Mouse (Mus musculus) embryonic facial prominence, embryonic 12.5 days (tissue): ENCODE measurements around the gene Atcay. TPM values are rescaled to one million over a fixed set of nuclear protein-coding genes. Genes with fewer than 3 reads are reported as not detected.
"Not testable (repeated sequence)": the region's sequence is repeated elsewhere in the genome, so short reads cannot be mapped to it uniquely, and the experiment has no call there.

Source experiments
- ATAC-seq: fragments of 200-750 bp; cut with Nextera tagmentation; 2 replicates; pipeline ENCODE4 v1.8.0; 2017; ENCODE audit not compliant: insufficient number of reproducible peaks, insufficient read depth, low FRiP score, low TSS enrichment
- H3K27ac ChIP-seq: fragments of 300-500 bp; sonication (generic); 2 replicates; pipeline ENCODE4 v1.5.1; 2016; ENCODE audit warnings: mild to moderate bottlenecking
- H3K27me3 ChIP-seq: fragments of 300-500 bp; sonication (generic); 2 replicates; pipeline ENCODE4 v1.6.1; 2016; ENCODE audit warnings: mild to moderate bottlenecking, moderate library complexity
- H3K36me3 ChIP-seq: fragments of 300-500 bp; sonication (generic); 2 replicates; pipeline ENCODE4 v1.6.1; 2016; ENCODE audit warnings: mild to moderate bottlenecking
- H3K4me1 ChIP-seq: fragments of 300-500 bp; sonication (generic); 2 replicates; pipeline ENCODE4 v1.6.1; 2016
- H3K4me2 ChIP-seq: fragments of 300-500 bp; sonication (generic); replicated peaks from 2 replicates; pipeline ENCODE4 v1.6.1; 2016; ENCODE audit warnings: mild to moderate bottlenecking, moderate library complexity
- H3K4me3 ChIP-seq: fragments of 300-500 bp; sonication (generic); 2 replicates; pipeline ENCODE4 v1.5.1; 2016; ENCODE audit warnings: mild to moderate bottlenecking
- H3K9ac ChIP-seq: fragments of 300-500 bp; sonication (generic); 2 replicates; pipeline ENCODE4 v1.6.1; 2016; ENCODE audit warnings: mild to moderate bottlenecking, moderate library complexity
- H3K9me3 ChIP-seq: fragments of 300-500 bp; sonication (generic); 2 replicates; pipeline ENCODE4 v1.6.1; 2016; ENCODE audit warnings: mild to moderate bottlenecking, moderate library complexity
- WGBS: fragments of 180-500 bp; shearing (Covaris S2); methylation state at CpG from one replicate; pipeline ENCODE4 v1.1.7; 2016; 5-methylcytosine and 5-hydroxymethylcytosine counted together
- polyA plus RNA-seq: library from polyadenylated mRNA; unstranded; fragments of >200 nt; fragmentation: Nextera tagmentation; extraction: Ambion mirVana; gene quantifications from 2 replicates; pipeline ENCODE4 v1.2.1, GENCODE M21; 2016

The Atcay gene
- polyA plus RNA-seq, 1 experiment from 2014 or later = 3.0 TPM

DNA sequence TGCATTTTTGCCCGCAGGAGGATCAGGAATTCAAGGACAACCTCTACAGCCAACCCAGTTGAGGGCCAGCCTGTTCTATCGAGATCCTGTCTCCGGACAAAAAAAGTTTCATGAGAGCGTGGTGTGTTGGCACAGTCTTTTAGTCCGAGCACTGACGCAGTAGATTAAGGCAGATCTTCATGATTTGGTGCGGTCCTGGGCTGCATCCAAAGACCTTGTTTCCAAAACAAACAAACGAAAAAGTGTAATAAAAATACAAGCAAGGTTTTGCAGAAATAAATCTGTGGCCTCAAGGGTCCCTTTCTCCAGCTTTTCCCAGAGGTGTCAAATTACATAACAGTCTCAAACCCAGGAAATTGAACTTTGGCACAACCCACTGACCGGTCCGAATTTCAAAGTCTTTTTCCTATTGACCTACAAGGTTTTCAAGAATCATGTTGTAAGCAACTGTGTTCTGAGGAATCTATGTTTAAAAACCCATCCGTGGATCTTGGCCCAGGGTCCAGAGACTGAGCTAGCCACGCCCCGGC lies 54.6 kb downstream of the Atcay start:
- ATAC-seq = peak; percentile 7; the same call in 1 of the 2 replicates
- H3K4me2 ChIP-seq = peak overlapping the region; percentile 42
- no peaks in the 10 kb centered on the region for H3K27me3 ChIP-seq
- H3K27ac ChIP-seq = peak overlapping the region; percentile 90
- peaks cover 32% of the 10 kb centered on the region for H3K4me1 ChIP-seq
- H3K36me3 ChIP-seq = peaks cover 35% of the 10 kb centered on the region
- H3K9me3 ChIP-seq = no peaks in the 10 kb centered on the region
- peak overlapping the region; percentile 84 for H3K4me3 ChIP-seq
- H3K9ac ChIP-seq = 0 out of 2 replicates have a peak overlapping the region, but pooled peaks have one; percentile 3
- 6% methylated on average over 13 of the region's 13 CpGs for WGBS

DNA sequence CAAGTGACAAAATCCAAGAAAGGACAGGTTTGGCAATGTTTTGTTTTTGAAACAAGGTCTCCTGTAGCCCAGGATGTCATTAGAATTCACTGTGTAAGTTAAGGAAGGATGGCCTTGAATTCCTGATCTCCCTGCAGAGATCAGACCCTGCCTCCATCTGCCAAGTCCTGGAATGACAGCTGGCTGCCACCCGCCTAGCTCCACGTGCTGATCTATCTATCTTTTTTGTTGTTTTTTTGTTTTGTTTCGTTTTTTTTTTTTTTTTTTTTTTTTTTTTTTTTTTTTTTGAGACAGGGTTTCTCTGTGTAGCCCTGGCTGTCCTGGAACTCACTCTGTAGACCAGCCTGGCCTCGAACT lies 55.3 kb downstream of the Atcay start:
- not testable (repeated sequence) for H3K4me3 ChIP-seq, ATAC-seq, H3K27me3 ChIP-seq, H3K9ac ChIP-seq, H3K9me3 ChIP-seq
- H3K27ac ChIP-seq = peak overlapping the region; percentile 90
- 6% methylated on average over 4 of the region's 4 CpGs for WGBS
- H3K36me3 ChIP-seq = peaks cover 29% of the 10 kb centered on the region
- peak overlapping the region; percentile 66; the same call in 1 of the 2 replicates for H3K4me2 ChIP-seq
- peaks cover 29% of the 10 kb centered on the region for H3K4me1 ChIP-seq

DNA sequence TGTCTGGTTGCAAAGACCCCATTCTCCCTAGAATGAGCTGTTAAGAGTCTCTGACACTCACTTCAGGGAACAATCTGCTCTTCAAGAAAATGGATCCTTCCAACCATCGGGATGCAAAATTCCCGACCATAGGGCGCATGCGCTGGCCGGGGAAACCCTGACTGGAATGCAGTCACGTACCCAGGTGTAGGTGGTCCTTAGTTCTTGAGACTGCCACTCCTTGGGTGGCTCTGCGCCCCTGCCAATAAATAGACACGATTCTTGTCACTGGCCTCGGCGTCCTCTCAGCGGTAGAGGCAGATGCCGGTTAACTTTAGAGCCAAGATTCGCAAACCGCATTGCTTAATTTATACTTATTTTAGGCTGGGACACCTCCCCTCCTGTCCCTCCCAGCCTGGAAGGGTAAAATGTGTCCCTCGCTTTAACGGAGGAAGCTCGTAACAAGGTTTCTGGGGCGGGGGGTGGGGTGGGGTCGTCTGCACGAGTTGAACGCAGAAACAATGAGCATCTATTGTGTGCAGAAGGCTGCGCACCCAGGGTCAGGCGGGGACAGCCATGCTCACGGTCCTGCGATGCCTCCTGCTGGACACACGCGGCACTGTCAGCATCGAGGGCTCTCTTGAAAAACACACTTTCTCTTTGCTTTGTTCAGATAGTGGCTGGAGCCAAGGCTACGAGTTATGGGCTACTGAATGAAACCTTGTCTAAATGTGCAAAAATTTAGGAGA lies 55.9 kb downstream of the Atcay start:
- H3K9me3 ChIP-seq = no peaks in the 10 kb centered on the region
- no peaks in the 10 kb centered on the region for H3K27me3 ChIP-seq
- ATAC-seq = peak; percentile 18; the same call in 1 of the 2 replicates
- H3K4me3 ChIP-seq = peak overlapping the region; percentile 36
- H3K27ac ChIP-seq = peak overlapping the region; percentile 90
- H3K4me2 ChIP-seq = peak overlapping the region; percentile 66
- peaks cover 28% of the 10 kb centered on the region for H3K4me1 ChIP-seq
- peak overlapping the region; percentile 52 for H3K9ac ChIP-seq
- WGBS = 3% methylated on average over 29 of the region's 29 CpGs
- peaks cover 23% of the 10 kb centered on the region for H3K36me3 ChIP-seq

DNA sequence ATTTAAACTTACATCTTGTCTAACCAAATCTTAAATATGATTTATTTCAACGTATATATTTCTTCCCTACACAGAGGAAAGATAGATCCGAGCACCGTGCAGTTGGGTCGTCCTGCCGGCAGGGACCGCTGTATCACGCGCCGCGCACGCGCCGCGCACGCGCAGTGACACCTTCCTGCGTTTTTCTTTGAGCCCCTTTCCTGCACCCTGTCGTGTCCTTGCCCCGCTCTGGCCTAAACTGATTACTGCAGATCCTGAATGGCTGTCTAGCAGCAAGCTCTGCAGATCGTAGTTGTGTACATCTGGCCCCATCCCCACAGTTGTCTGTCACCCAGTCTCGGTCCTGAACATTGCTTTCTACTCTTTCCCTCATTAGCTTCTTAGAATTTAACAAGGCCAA lies 57.5 kb downstream of the Atcay start:
- peak overlapping the region; percentile 43 for H3K4me2 ChIP-seq
- H3K4me1 ChIP-seq = peaks cover 26% of the 10 kb centered on the region
- 6% methylated on average over 21 of the region's 21 CpGs for WGBS
- H3K9ac ChIP-seq = peak overlapping the region; percentile 33
- H3K36me3 ChIP-seq = peaks cover 7% of the 10 kb centered on the region
- no peak for ATAC-seq
- H3K27me3 ChIP-seq = no peaks in the 10 kb centered on the region
- H3K4me3 ChIP-seq = peak overlapping the region; percentile 17; the same call in 1 of the 2 replicates
- H3K27ac ChIP-seq = peak overlapping the region; percentile 80
- no peaks in the 10 kb centered on the region for H3K9me3 ChIP-seq

DNA sequence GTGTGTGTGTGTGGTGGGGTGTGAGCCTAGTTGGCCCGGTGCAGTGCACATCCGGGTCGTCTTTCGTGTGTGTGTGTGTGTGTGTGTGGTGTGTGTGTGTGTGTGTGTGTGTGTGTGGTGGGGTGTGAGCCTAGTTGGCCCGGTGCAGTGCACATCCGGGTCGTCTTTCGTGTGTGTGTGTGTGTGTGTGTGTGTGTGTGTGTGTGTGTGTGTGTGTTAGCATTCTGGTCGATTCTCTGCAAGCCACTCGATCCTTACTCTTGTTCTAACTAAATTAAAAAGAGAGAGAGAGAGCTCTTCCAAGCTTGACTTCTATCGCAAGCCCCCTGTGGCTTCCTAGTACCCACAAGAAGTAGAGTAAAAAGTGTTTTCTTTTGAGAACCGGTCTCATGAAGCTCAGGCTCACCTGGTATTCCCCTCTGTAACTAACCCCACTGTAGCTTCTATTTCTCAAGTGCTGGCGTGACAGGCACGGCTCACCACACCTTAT lies 61.2 kb downstream of the Atcay start:
- H3K4me2 ChIP-seq = peak overlapping the region; percentile 90
- H3K27ac ChIP-seq, H3K27me3 ChIP-seq, H3K36me3 ChIP-seq, ATAC-seq, H3K9me3 ChIP-seq, H3K9ac ChIP-seq, H3K4me3 ChIP-seq: not testable (repeated sequence)
- WGBS = 43% methylated on average over 11 of the region's 14 CpGs
- H3K4me1 ChIP-seq = peaks cover 25% of the 10 kb centered on the region

DNA sequence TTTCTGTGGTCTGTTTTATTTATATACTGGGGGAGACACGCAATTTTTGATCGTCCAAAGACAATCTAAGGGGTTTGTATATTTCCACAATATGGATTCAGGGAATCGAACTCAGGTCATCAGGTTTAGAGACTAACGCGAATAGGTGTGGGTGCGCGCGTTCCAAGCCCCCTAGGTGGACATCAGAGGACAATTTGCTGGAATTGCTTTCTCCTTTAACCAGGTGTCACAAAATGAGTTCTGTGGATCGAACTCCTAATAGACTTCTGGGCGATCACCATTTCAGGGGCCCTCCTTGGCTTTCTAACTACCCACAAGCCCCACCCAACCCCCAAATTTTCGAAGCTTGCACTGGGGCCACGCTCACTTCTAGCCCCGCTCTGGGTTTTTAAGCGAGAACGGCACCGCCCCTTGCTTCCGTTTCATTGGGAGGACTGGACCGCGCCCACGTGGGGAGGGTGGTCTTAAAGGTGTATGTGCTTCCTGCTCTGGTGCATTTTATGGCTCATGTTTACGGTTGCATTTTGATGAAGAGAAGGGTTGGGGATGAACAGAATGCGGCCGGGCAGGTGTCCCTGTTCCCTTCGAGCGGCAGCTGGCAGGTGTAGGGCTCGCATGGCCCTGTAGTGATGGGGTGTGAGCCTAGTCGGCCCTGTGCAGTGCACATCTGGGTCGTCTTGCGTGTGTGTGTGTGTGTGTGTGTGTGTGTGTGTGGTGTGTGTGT lies 62.0 kb downstream of the Atcay start:
- Histone ChIP-seq H3K4me2 (peak overlapping the region; percentile 90), H3K36me3 (peaks cover 7% of the 10 kb centered on the region), H3K27me3 (no peaks in the 10 kb centered on the region), H3K4me3 (peak overlapping the region; percentile 99), H3K9ac (peak overlapping the region; percentile 55), H3K27ac (peak overlapping the region; percentile 84), H3K4me1 (peaks cover 21% of the 10 kb centered on the region), H3K9me3 (no peaks in the 10 kb centered on the region)
- ATAC-seq = peak; percentile 54
- 2% methylated on average over 29 of the region's 29 CpGs for WGBS

DNA sequence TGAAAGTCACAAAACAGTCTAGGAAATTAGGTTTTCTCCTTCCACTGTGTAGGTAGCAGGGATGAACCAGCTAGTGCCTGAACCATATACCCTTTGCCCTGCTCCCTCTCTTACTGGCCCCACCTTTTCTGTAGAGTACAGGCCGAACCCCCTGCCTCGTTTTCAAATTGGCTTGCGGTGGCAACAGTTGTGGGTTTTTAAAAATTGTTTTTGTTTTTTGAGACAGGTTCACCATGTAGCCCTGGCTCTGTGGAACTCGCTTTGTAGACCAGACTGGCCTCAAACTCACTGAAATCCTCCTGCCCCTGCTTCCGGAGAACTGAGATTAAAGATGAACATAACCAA lies 62.6 kb downstream of the Atcay start:
- Histone ChIP-seq H3K36me3 (peaks cover 12% of the 10 kb centered on the region), H3K4me2 (peak overlapping the region; percentile 90), H3K4me3 (peak overlapping the region; percentile 99), H3K9ac (peak overlapping the region; percentile 55; the same call in 1 of the 2 replicates), H3K9me3 (no peaks in the 10 kb centered on the region), H3K27ac (peak overlapping the region; percentile 84), H3K27me3 (no peaks in the 10 kb centered on the region), H3K4me1 (peaks cover 15% of the 10 kb centered on the region)
- peak; percentile 45 for ATAC-seq
- WGBS = 7% methylated on average over 5 of the region's 5 CpGs

DNA sequence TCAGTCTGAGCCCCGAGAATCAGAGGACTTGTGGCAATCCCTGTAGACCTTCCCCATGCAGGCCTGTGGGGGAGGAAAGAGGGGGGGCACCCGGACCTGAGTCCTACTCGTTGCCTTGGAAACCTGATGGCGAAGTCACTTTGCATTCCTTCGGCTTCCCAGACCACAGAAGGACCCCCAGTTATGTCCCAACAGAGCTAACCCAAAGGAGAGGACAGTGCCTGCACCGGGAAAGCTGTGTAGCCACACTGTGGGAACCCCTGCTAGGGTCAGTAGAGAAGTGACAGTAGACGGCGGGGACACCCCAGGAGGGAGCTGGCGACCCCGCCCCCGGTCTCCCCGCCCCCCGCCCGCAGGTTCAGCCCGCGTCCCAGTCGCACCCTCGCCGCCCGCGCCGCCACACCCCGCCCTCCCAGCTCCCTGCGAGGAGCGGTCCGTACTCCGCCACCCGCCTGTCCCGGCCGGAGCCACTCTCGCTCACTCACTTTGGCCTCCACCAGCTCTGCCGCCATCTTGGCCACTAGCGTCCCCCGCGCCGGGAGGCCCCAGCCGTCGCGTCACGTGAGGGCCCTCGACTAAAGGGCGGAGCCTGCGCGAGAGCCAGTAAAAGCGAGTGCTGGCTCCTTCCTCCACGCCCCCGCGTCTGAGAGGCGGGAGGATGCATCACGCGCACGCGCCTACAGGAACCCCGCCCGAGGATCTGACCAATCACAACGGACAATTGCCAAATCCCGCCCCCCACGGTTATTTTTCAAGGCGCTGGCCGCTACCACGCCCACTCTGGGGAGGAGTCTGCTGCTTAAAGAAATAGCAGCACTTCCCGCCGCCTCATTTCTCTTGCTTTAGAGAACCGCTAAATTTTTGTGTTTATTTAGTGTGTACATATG lies 63.2 kb downstream of the Atcay start, which contains the start of gene Pias4:
Gene Pias4, minus strand, starts transcription at position 724 of the 887 bp plus-strand sequence.
- peaks cover 16% of the 10 kb centered on the region for H3K36me3 ChIP-seq
- H3K4me1 ChIP-seq = peaks cover 15% of the 10 kb centered on the region
- peak within 1 kb of the TSS; percentile 84 for H3K27ac ChIP-seq
- H3K9me3 ChIP-seq = no peaks in the 10 kb centered on the region
- peak within 1 kb of the TSS; percentile 90 for H3K4me2 ChIP-seq
- H3K4me3 ChIP-seq = peak within 1 kb of the TSS; percentile 99
- peak; percentile 70 for ATAC-seq
- peak within 1 kb of the TSS; percentile 88 for H3K9ac ChIP-seq
- no peaks in the 10 kb centered on the region for H3K27me3 ChIP-seq
- under 1% methylated on average over 64 of the region's 64 CpGs for WGBS

DNA sequence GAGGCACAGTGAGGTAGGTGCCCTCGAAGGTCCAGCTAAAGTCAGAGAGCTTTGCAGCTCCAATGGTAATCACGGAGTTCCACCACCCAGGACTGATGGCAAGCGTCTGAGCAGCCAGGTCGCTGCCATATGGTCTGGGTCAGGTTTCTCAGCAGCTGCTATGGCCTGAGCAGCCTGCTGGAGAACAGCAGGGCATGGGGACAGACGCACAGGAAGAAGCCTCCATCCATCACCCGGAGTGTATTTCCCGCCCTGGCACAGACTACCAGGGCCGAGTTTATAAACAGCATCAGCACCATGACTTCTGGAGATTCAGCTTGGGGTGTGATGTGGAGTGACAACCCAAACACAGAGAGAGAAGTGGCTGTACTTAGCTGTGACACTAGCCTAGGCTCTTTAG lies 65.5 kb downstream of the Atcay start:
- Histone ChIP-seq H3K36me3 (peaks cover 39% of the 10 kb centered on the region), H3K27ac (no peak overlapping the region), H3K9me3 (no peaks in the 10 kb centered on the region), H3K4me1 (peaks cover 15% of the 10 kb centered on the region), H3K4me2 (no peak overlapping the region), H3K9ac (no peak overlapping the region), H3K27me3 (no peaks in the 10 kb centered on the region), H3K4me3 (no peak overlapping the region)
- 81% methylated on average over 8 of the region's 8 CpGs for WGBS
- no peak for ATAC-seq

DNA sequence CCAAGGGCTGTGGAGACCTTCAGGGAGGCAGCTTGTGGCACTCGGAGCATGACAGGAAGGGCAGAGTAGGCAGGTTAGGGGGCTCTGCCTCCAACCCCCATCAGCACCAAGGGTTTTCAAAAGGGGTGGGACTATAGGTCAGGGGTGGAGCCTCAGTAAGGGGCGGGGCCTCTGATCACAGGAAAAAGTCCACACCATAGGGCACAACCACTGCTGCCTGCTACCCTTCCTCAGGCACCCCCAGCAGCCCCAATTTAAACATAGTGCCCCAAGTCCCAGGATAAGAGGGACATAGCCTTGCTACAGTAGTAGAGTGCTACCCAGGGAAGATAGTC lies 68.3 kb downstream of the Atcay start:
- WGBS = 58% methylated on average over 2 of the region's 2 CpGs
- Histone ChIP-seq H3K36me3 (peaks cover 64% of the 10 kb centered on the region), H3K27me3 (no peaks in the 10 kb centered on the region), H3K9me3 (no peaks in the 10 kb centered on the region), H3K4me3 (no peak overlapping the region), H3K4me2 (no peak overlapping the region), H3K4me1 (peaks cover 8% of the 10 kb centered on the region), H3K9ac (no peak overlapping the region), H3K27ac (no peak overlapping the region)
- no peak for ATAC-seq
